Mouse (Mus musculus): ENCODE data around the gene Hmcn2. TPM values are rescaled to one million over a fixed set of nuclear protein-coding genes. Genes with fewer than 3 reads are reported as not detected.

Hmcn2 gene
- polyA plus RNA-seq, 1 experiment from 2014 or later, result 0.91 TPM

DNA sequence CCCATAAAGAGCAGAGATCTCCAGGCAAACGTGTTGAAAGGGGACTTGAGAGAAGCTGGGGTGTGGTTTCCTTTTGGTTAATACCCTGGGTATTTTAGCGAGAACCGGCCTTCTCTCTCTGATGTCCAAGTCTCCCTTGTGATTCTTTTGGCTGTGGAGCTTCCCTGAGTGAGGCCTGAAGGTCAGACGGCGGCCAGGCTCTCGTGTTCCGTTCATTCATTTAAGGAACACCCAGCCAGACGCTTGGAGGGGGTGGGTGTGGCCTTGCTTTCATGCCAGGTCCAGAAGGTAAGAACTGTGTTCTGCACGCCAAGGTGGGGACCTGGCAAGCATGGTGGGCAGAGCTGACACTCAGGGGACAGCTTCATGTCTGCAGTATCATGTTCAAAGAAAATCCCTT is 10.0 kb upstream of the Hmcn2 start:
- no peaks in the 10 kb centered on the region for H3K27me3 ChIP-seq
- DNase-seq (ENCODE audit: low read depth, low spot score) (no peak), ATAC-seq (no peak)
- in situ Hi-C loops (cut with MboI; ENCODE audit: low pct_unique_long_range_greater_than_20kb), result no loop called here
- ChIA-PET POLR2A (interaction anchor here (0.6 kb wide), 1 partner anchor 267 kb away, joined by 3 read pairs; no protein-coding TSS in a partner anchor), CTCF (interaction anchor here (1.0 kb wide), 1 partner anchor 13 kb away, joined by 3 read pairs; no protein-coding TSS in a partner anchor)
- no peak for TF ChIP-seq CTCF (IDR thresholded peaks at IDR 0.05)

GRCm38 (mm10) chr2:31304801-31305665 is 9.2 kb upstream of the Hmcn2 start:
- TF ChIP-seq CTCF (IDR thresholded peaks at IDR 0.05), result no peak
- no peak for ATAC-seq
- in situ Hi-C loops (cut with MboI; ENCODE audit: low pct_unique_long_range_greater_than_20kb), result no loop called here
- CTCF ChIA-PET, result no interaction called here
- no peak for DNase-seq (ENCODE audit: low read depth, low spot score)
- POLR2A ChIA-PET, result no interaction called here
- peaks cover 5% of the 10 kb centered on the region for H3K27me3 ChIP-seq

- DNase-seq (ENCODE audit: low read depth, low spot score), result no peak
- in situ Hi-C loops (cut with MboI; ENCODE audit: low pct_unique_long_range_greater_than_20kb), result no loop called here
- peak; percentile 81 for TF ChIP-seq CTCF (IDR thresholded peaks at IDR 0.05)
- CTCF ChIA-PET, result no interaction called here
- ATAC-seq, result no peak
- POLR2A ChIA-PET, result no interaction called here
- H3K27me3 ChIP-seq, result peaks cover 5% of the 10 kb centered on the region
These were observed 8.5 kb upstream of the Hmcn2 start for GRCm38 (mm10) chr2:31305684-31306083.

- H3K27me3 ChIP-seq, result peaks cover 18% of the 10 kb centered on the region
- ChIA-PET CTCF (no interaction called here), POLR2A (no interaction called here)
- ATAC-seq (no peak), DNase-seq (ENCODE audit: low read depth, low spot score) (no peak)
- TF ChIP-seq CTCF (IDR thresholded peaks at IDR 0.05), result no peak
- in situ Hi-C loops (cut with MboI; ENCODE audit: low pct_unique_long_range_greater_than_20kb), result no loop called here
These were observed 6.0 kb upstream of the Hmcn2 start for GRCm38 (mm10) chr2:31308257-31308656.

GRCm38 (mm10) chr2:31309549-31309948 is 4.7 kb upstream of the Hmcn2 start:
- no peak for TF ChIP-seq CTCF (IDR thresholded peaks at IDR 0.05)
- peaks cover 31% of the 10 kb centered on the region for H3K27me3 ChIP-seq
- DNase-seq (ENCODE audit: low read depth, low spot score) (no peak), ATAC-seq (no peak)
- CTCF ChIA-PET, result no interaction called here
- in situ Hi-C loops (cut with MboI; ENCODE audit: low pct_unique_long_range_greater_than_20kb), result no loop called here
- POLR2A ChIA-PET, result interaction anchor here (0.6 kb wide), 1 partner anchor 10 kb away, joined by 3 read pairs; no protein-coding TSS in a partner anchor

DNA sequence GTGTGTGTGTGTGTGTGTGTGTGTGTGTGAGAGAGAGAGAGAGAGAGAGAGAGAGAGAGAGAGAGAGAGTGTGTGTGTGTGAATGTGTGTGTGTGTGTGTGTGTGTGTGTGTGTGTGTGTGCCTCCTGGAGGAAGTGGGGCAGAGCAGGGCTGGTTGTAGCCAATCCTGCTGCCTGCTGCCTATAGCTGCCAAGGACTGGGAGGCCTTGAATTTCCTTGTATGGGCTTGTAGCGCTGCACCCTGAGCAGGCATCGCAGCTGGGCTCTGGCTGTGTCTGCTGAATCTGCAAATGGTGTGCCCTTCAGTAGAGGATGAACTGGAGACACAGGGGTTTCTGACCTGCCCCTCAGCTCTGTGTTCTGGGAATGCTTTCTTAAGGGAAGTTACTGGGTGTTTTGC is 3.9 kb downstream of the Hmcn2 start:
- in situ Hi-C loops (cut with MboI; ENCODE audit: low pct_unique_long_range_greater_than_20kb), result no loop called here
- H3K27me3 ChIP-seq, result peaks cover 45% of the 10 kb centered on the region
- POLR2A ChIA-PET, result no interaction called here
- TF ChIP-seq CTCF (IDR thresholded peaks at IDR 0.05), result no peak
- CTCF ChIA-PET, result no interaction called here
- ATAC-seq (no peak), DNase-seq (ENCODE audit: low read depth, low spot score) (no peak)

DNA sequence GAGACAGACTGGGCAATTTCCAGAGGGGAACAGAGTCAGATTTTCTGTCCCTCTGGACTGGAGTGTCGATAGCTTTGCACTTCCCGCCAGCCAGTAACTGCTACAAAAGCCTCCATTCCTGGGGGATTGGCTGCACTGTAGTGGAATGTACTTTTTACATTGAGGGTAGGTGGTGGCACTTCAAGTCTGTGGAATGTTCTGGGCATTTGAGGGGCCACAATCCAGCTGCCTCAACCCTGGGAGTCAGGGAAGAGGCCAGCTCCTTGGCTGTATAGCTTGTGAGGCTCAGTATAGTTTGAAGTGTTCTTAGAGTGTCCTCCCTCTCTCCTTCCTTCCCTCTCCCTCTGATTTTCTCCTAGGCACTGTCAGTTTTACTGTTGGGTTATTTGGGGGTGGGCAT is 5.0 kb downstream of the Hmcn2 start:
- in situ Hi-C loops (cut with MboI; ENCODE audit: low pct_unique_long_range_greater_than_20kb), result no loop called here
- no peak for TF ChIP-seq CTCF (IDR thresholded peaks at IDR 0.05)
- ATAC-seq, result no peak
- DNase-seq (ENCODE audit: low read depth, low spot score), result no peak
- ChIA-PET POLR2A (interaction anchor here (0.9 kb wide), 1 partner anchor 10 kb away, joined by 3 read pairs; no protein-coding TSS in a partner anchor), CTCF (no interaction called here)
- H3K27me3 ChIP-seq, result peaks cover 34% of the 10 kb centered on the region

DNA sequence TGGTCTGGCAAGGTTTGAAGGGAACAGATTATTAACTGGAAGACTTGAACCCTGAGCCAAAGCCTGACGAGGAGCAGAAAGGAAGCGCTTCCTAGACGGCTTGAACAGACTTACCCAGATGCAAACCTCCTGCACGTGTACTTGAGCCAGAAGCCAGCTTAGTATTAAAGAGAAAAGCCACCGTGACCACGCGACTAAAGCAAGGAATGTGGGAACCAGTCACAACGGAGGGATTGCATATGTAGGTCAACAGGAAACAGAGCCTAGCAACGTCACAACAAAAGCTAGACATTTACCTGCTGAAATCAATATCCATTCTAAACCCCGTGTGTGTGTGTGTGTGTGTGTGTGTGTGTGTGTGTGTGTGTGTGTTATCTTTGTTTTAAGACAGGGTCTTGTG is 13.0 kb downstream of the Hmcn2 start:
- H3K27me3 ChIP-seq, result peaks cover 7% of the 10 kb centered on the region
- ChIA-PET CTCF (no interaction called here), POLR2A (interaction anchor here (0.6 kb wide), 1 partner anchor 245 kb away, joined by 7 read pairs; no protein-coding TSS in a partner anchor)
- no peak for TF ChIP-seq CTCF (IDR thresholded peaks at IDR 0.05)
- ATAC-seq, result no peak
- in situ Hi-C loops (cut with MboI; ENCODE audit: low pct_unique_long_range_greater_than_20kb), result no loop called here
- no peak for DNase-seq (ENCODE audit: low read depth, low spot score)

DNA sequence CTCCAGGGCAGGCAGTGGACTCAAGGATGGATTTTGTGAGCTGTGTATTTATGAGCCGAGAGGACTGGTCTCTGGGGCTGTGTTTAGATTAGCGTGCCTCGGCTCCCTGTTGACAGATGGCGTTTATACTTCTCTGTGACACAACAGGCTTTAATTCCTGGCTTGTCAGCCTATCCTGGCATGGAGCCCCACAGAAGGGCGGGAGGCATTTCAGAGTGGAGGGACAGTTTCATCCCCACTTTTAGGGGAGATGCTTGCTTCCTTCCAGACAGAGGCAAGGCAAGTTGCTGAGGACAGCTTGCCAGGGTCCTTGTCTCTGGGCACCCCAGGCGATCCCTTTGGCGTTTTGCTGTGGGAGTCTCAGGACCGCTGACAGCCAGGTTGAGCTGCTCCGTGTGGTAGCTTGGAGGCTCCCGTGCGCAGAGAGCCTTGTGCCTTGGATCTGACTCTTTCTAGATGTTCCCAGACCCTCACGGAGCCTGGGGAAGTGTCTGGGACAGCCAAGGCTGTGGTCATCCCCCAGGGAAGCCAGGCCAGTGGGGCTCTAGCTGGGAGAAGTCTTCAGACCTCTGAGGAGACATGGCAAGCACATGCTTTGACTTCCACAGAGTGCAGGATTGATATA is 23.6 kb downstream of the Hmcn2 start:
- no peak for TF ChIP-seq CTCF (IDR thresholded peaks at IDR 0.05)
- ATAC-seq, result no peak
- DNase-seq (ENCODE audit: low read depth, low spot score), result no peak
- H3K27me3 ChIP-seq, result peaks cover 53% of the 10 kb centered on the region
- in situ Hi-C loops (cut with MboI; ENCODE audit: low pct_unique_long_range_greater_than_20kb), result no loop called here
- ChIA-PET POLR2A (no interaction called here), CTCF (no interaction called here)

GRCm38 (mm10) chr2:31339826-31340225 is 25.6 kb downstream of the Hmcn2 start:
- DNase-seq (ENCODE audit: low read depth, low spot score), result no peak
- POLR2A ChIA-PET, result no interaction called here
- CTCF ChIA-PET, result interaction anchor here (1.5 kb wide), 1 partner anchor 17 kb away, joined by 3 read pairs; no protein-coding TSS in a partner anchor
- ATAC-seq, result no peak
- H3K27me3 ChIP-seq, result peaks cover 56% of the 10 kb centered on the region
- no peak for TF ChIP-seq CTCF (IDR thresholded peaks at IDR 0.05)
- in situ Hi-C loops (cut with MboI; ENCODE audit: low pct_unique_long_range_greater_than_20kb), result no loop called here

All from Patski (cell line).